Mouse (Mus musculus): ENCODE results near the gene Tmem38a. TPM values are rescaled to one million over a fixed set of nuclear protein-coding genes. Genes with fewer than 3 reads are reported as not detected.

Tmem38a gene
- total and polyA plus RNA-seq, 2 experiments from 2014 or later = 37.8 to 40.2 TPM

DNA sequence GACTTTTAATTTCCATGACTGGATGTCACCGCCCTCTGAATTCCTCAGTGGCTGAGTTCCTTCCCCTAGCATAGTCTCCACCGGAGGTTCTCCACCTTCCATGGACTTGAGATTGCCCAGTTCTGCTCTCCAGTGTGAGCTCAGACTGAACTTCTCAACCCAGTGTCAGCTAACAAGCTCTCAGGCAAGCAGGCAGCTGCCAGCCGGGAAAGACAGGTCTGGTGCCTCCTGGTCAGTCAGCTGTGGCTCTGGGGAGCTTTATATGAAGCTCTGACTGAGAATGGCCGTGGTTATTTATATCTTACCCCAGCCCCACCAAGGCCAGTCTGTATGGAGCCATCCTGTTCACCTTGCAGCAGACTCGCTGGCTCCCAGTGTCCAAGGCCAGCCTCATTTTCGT lies 12.5 kb downstream of the Tmem38a start:
- ATAC-seq (no peak), DNase-seq (no peak)
- no peak for TF ChIP-seq CTCF (IDR thresholded peaks at IDR 0.05; ENCODE audit: low read depth)
- H3K36me3 ChIP-seq (ENCODE audit: insufficient read depth) = no peaks in the 10 kb centered on the region
- 87% methylated on average over 6 of the region's 6 CpGs for WGBS
- no peak overlapping the region for H3K4me2 ChIP-seq (ENCODE audit: low read depth)
- no peak overlapping the region for H3K4me3 ChIP-seq (ENCODE audit: low read depth, low read length)
- no peaks in the 10 kb centered on the region for H3K9me3 ChIP-seq (ENCODE audit: low read length)
- no peak overlapping the region for H3K9ac ChIP-seq
- H3K27ac ChIP-seq (ENCODE audit: low read depth, low read length) = no peak overlapping the region
- no peaks in the 10 kb centered on the region for H3K27me3 ChIP-seq (ENCODE audit: insufficient read depth, low read length)
- H3K4me1 ChIP-seq (ENCODE audit: insufficient read depth) = no peaks in the 10 kb centered on the region

GRCm38 (mm10) chr8:72587806-72588205 lies 16.0 kb downstream of the Tmem38a start:
- WGBS = 54% methylated on average over 6 of the region's 6 CpGs
- Histone ChIP-seq H3K4me2 (ENCODE audit: low read depth) (no peak overlapping the region), H3K4me1 (ENCODE audit: insufficient read depth) (no peaks in the 10 kb centered on the region), H3K36me3 (ENCODE audit: insufficient read depth) (no peaks in the 10 kb centered on the region), H3K4me3 (ENCODE audit: low read depth, low read length) (no peak overlapping the region), H3K9ac (no peak overlapping the region), H3K27ac (ENCODE audit: low read depth, low read length) (no peak overlapping the region), H3K27me3 (ENCODE audit: insufficient read depth, low read length) (no peaks in the 10 kb centered on the region), H3K9me3 (ENCODE audit: low read length) (no peaks in the 10 kb centered on the region)
- ATAC-seq (peak; percentile 32; the same call in 1 of the 2 replicates), DNase-seq (peak; percentile 18)
- TF ChIP-seq CTCF (IDR thresholded peaks at IDR 0.05; ENCODE audit: low read depth) = no peak

DNA sequence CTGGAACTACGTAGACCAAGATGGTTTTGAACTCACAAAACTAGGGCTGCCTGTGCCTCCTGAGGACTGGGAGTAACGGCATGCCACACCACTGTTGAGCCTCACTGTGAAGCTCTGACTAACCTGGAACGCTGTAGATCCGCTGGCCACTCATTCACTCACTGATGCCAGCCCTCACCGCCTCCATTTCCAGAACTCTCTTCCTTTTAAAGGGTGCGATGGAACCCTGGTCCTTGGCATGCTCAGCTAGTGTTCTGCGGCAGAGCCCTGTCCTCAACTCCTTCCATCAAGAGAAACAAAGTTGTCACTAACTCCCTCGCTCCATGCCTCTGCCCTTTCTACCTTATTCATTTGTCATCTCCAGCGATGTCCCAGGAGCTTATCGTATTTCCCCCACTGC lies 17.0 kb downstream of the Tmem38a start:
- no peak for TF ChIP-seq CTCF (IDR thresholded peaks at IDR 0.05; ENCODE audit: low read depth)
- 94% methylated on average over 10 of the region's 10 CpGs for WGBS
- no peaks in the 10 kb centered on the region for H3K4me1 ChIP-seq (ENCODE audit: insufficient read depth)
- H3K27ac ChIP-seq (ENCODE audit: low read depth, low read length) = no peak overlapping the region
- H3K4me2 ChIP-seq (ENCODE audit: low read depth) = no peak overlapping the region
- H3K4me3 ChIP-seq (ENCODE audit: low read depth, low read length) = no peak overlapping the region
- no peaks in the 10 kb centered on the region for H3K36me3 ChIP-seq (ENCODE audit: insufficient read depth)
- no peaks in the 10 kb centered on the region for H3K9me3 ChIP-seq (ENCODE audit: low read length)
- no peak for DNase-seq
- ATAC-seq = no peak
- H3K27me3 ChIP-seq (ENCODE audit: insufficient read depth, low read length) = no peaks in the 10 kb centered on the region
- H3K9ac ChIP-seq = no peak overlapping the region

- Histone ChIP-seq H3K4me2 (ENCODE audit: low read depth) (no peak overlapping the region), H3K4me3 (ENCODE audit: low read depth, low read length) (no peak overlapping the region), H3K36me3 (ENCODE audit: insufficient read depth) (no peaks in the 10 kb centered on the region), H3K27ac (ENCODE audit: low read depth, low read length) (no peak overlapping the region), H3K9me3 (ENCODE audit: low read length) (no peaks in the 10 kb centered on the region), H3K4me1 (ENCODE audit: insufficient read depth) (no peaks in the 10 kb centered on the region), H3K27me3 (ENCODE audit: insufficient read depth, low read length) (no peaks in the 10 kb centered on the region), H3K9ac (no peak overlapping the region)
- WGBS = 70% methylated on average over 7 of the region's 7 CpGs
- TF ChIP-seq CTCF (IDR thresholded peaks at IDR 0.05; ENCODE audit: low read depth) = no peak
- no peak for ATAC-seq
- DNase-seq = no peak
Measured at GRCm38 (mm10) chr8:72589286-72589685, 17.4 kb downstream of the Tmem38a start.

DNA sequence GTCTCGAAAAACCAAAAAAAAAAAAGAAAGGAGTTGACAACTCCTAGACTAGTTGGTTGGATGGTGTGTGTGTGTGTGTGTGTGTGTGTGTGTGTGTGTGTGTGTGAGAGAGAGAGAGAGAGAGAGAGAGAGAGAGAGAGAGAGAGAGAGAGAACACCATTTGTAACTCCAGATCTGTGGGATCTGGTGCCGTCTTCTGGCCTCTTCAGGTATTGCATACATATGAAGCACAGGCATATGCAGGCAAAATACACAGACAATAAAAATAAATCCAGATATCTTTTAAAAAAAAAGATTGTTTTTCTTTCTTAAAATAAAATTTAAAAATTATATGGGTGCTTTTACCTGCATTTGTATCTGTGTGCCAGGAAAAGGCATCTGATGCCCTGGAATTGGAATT lies 18.3 kb downstream of the Tmem38a start:
- no peak for DNase-seq
- no peak; the same call in 1 of the 2 replicates for ATAC-seq
- peak; percentile 64 for TF ChIP-seq CTCF (IDR thresholded peaks at IDR 0.05; ENCODE audit: low read depth)
- Histone ChIP-seq H3K9me3 (ENCODE audit: low read length) (no peaks in the 10 kb centered on the region), H3K27me3 (ENCODE audit: insufficient read depth, low read length) (no peaks in the 10 kb centered on the region), H3K4me3 (ENCODE audit: low read depth, low read length) (no peak overlapping the region), H3K4me2 (ENCODE audit: low read depth) (no peak overlapping the region), H3K4me1 (ENCODE audit: insufficient read depth) (no peaks in the 10 kb centered on the region), H3K36me3 (ENCODE audit: insufficient read depth) (no peaks in the 10 kb centered on the region), H3K27ac (ENCODE audit: low read depth, low read length) (no peak overlapping the region), H3K9ac (no peak overlapping the region)
- WGBS = 55% methylated on average over 2 of the region's 2 CpGs

Small RNA genes within 50 kb of the gene (microRNA-seq; reads per million reads assigned to microRNA genes)
- gene Gm28019 = 0 reads per million in 2 experiments

Other genes starting within 250 kb of the Tmem38a start
- gene Eps15l1, start 150.6 kb upstream of the Tmem38a start, total RNA-seq (2014; rRNA removed) = 61.6 and 62.9 TPM in 2 replicates
- gene Eps15l1, start 150.6 kb upstream of the Tmem38a start, polyA plus RNA-seq (2015; fragmentation: Nextera tagmentation; extraction: Ambion mirVana) = 44.2 and 48.8 TPM in 2 replicates
- gene Calr3, start 128.2 kb upstream of the Tmem38a start, total RNA-seq (2014; rRNA removed) = 0.77 and 1.00 TPM in 2 replicates
- gene Calr3, start 128.2 kb upstream of the Tmem38a start, polyA plus RNA-seq (2015; fragmentation: Nextera tagmentation; extraction: Ambion mirVana) = 1.1 and 1.4 TPM in 2 replicates
- gene 1700030K09Rik, start 128.2 kb upstream of the Tmem38a start, total RNA-seq (2014; rRNA removed) = 12.5 and 13.7 TPM in 2 replicates
- 15.5 and 16.1 TPM in 2 replicates for gene 1700030K09Rik, start 128.2 kb upstream of the Tmem38a start, polyA plus RNA-seq (2015; fragmentation: Nextera tagmentation; extraction: Ambion mirVana)
- gene Cherp, start 96.8 kb upstream of the Tmem38a start, total RNA-seq (2014; rRNA removed) = 21.2 and 29.8 TPM in 2 replicates
- gene Cherp, start 96.8 kb upstream of the Tmem38a start, polyA plus RNA-seq (2015; fragmentation: Nextera tagmentation; extraction: Ambion mirVana) = 36.8 and 43.7 TPM in 2 replicates
- 47.1 and 55.1 TPM in 2 replicates for gene Slc35e1, start 79.4 kb upstream of the Tmem38a start, total RNA-seq (2014; rRNA removed)
- 8.8 and 12.2 TPM in 2 replicates for gene Slc35e1, start 79.4 kb upstream of the Tmem38a start, polyA plus RNA-seq (2015; fragmentation: Nextera tagmentation; extraction: Ambion mirVana)
- gene Med26, start 23.8 kb upstream of the Tmem38a start, total RNA-seq (2014; rRNA removed) = 10.9 and 14.2 TPM in 2 replicates
- 17.7 and 18.6 TPM in 2 replicates for gene Med26, start 23.8 kb upstream of the Tmem38a start, polyA plus RNA-seq (2015; fragmentation: Nextera tagmentation; extraction: Ambion mirVana)
- 115 and 117 TPM in 2 replicates for gene Smim7, start 967 bp upstream of the Tmem38a start, total RNA-seq (2014; rRNA removed)
- gene Smim7, start 967 bp upstream of the Tmem38a start, polyA plus RNA-seq (2015; fragmentation: Nextera tagmentation; extraction: Ambion mirVana) = 151 and 163 TPM in 2 replicates
- gene Nwd1, start 74.7 kb downstream of the Tmem38a start, total RNA-seq (2014; rRNA removed) = 24.4 and 25.5 TPM in 2 replicates
- 1.1 and 1.9 TPM in 2 replicates for gene Nwd1, start 74.7 kb downstream of the Tmem38a start, polyA plus RNA-seq (2015; fragmentation: Nextera tagmentation; extraction: Ambion mirVana)
- gene Sin3b, start 151.2 kb downstream of the Tmem38a start, total RNA-seq (2014; rRNA removed) = 219 and 237 TPM in 2 replicates
- gene Sin3b, start 151.2 kb downstream of the Tmem38a start, polyA plus RNA-seq (2015; fragmentation: Nextera tagmentation; extraction: Ambion mirVana) = 289 and 331 TPM in 2 replicates
- 0.24 and 0.46 TPM in 2 replicates for gene F2rl3, start 189.8 kb downstream of the Tmem38a start, total RNA-seq (2014; rRNA removed)
- gene F2rl3, start 189.8 kb downstream of the Tmem38a start, polyA plus RNA-seq (2015; fragmentation: Nextera tagmentation; extraction: Ambion mirVana) = 0.24 and 0.40 TPM in 2 replicates

Data from forebrain, postnatal 0 days (tissue).